Mouse (Mus musculus) lung, embryonic 16.5 days (tissue): ENCODE measurements around the gene Nbr1. TPM values are rescaled to one million over a fixed set of nuclear protein-coding genes. Genes with fewer than 3 reads are reported as not detected.
"Not testable (repeated sequence)": the region's sequence is repeated elsewhere in the genome, so short reads cannot be mapped to it uniquely, and the experiment has no call there.

ENCODE experiments used
- ATAC-seq: fragments of 200-750 bp; cut with Nextera tagmentation; 2 replicates; pipeline ENCODE4 v1.8.0; 2017; ENCODE audit warnings: low read depth, mild to moderate bottlenecking, moderate library complexity
- H3K27ac ChIP-seq: fragments of 300-500 bp; sonication (generic); 2 replicates; pipeline ENCODE4 v1.5.1; 2014; ENCODE audit warnings: mild to moderate bottlenecking, control low read depth, low read length
- H3K27me3 ChIP-seq: fragments of 300-500 bp; sonication (generic); 2 replicates; pipeline ENCODE4 v1.6.1; 2014; ENCODE audit warnings: low read depth, low read length, mixed read lengths; ENCODE audit not compliant: control insufficient read depth, insufficient read depth
- H3K36me3 ChIP-seq: fragments of 300-500 bp; sonication (generic); 2 replicates; pipeline ENCODE4 v1.6.1; 2014; ENCODE audit warnings: low read length; ENCODE audit not compliant: control insufficient read depth, insufficient read depth
- H3K4me1 ChIP-seq: fragments of 300-500 bp; sonication (generic); replicated peaks from 2 replicates; pipeline ENCODE4 v1.6.1; 2014; ENCODE audit warnings: low read length, mixed read lengths; ENCODE audit not compliant: control insufficient read depth, insufficient read depth
- H3K4me2 ChIP-seq: fragments of 300-500 bp; sonication (generic); 2 replicates; pipeline ENCODE4 v1.6.1; 2014; ENCODE audit warnings: low read depth, low read length, control low read depth
- H3K4me3 ChIP-seq: fragments of 300-500 bp; sonication (generic); 2 replicates; pipeline ENCODE4 v1.5.1; 2014; ENCODE audit warnings: mild to moderate bottlenecking, low read length, control low read depth
- H3K9ac ChIP-seq: fragments of 300-500 bp; sonication (generic); 2 replicates; pipeline ENCODE4 v1.6.1; 2014; ENCODE audit warnings: low read length, control low read depth
- H3K9me3 ChIP-seq: fragments of 300-500 bp; sonication (generic); 2 replicates; pipeline ENCODE4 v1.6.1; 2016; ENCODE audit warnings: low read length; ENCODE audit not compliant: control insufficient read depth
- WGBS: fragments of 180-500 bp; shearing (Covaris S2); extraction: QIAGEN DNeasy Blood & Tissue Kit; methylation state at CpG from one replicate; pipeline ENCODE4 v1.1.7; 2014; 5-methylcytosine and 5-hydroxymethylcytosine counted together
- polyA plus RNA-seq: library from polyadenylated mRNA; unstranded; fragments of >200 nt; fragmentation: Nextera tagmentation; extraction: Ambion mirVana; gene quantifications from 2 replicates; pipeline ENCODE4 v1.2.1, GENCODE M21; 2015

Gene Nbr1
- polyA plus RNA-seq, 1 experiment from 2014 or later: 77.7 TPM

DNA sequence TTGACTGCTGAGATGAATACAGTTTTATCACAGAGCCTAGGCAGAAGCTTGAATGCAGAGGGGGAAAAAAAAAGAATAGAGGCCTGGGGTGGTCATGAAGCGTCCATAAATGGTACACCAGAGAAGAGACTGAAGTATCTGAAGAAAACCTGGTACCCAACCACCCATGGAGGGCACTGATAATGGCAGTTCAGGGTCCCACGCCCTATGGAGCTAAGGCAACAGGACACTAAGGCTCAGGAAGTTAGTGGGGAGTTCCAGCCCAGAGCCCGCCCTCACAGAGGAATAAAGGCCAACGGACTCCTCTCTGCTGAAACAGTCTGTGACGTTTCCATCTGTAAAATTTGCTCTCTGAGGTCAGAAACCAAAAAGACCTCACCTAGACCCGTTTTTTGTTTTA lies 63.4 kb downstream of the Nbr1 start:
- WGBS: 71% methylated on average over 6 of the region's 6 CpGs
- no peak overlapping the region for H3K4me3 ChIP-seq
- ATAC-seq: no peak
- no peak overlapping the region for H3K27ac ChIP-seq
- H3K4me2 ChIP-seq: no peak overlapping the region
- H3K9ac ChIP-seq: no peak overlapping the region
- H3K27me3 ChIP-seq: no peaks in the 10 kb centered on the region
- no peaks in the 10 kb centered on the region for H3K36me3 ChIP-seq
- no peaks in the 10 kb centered on the region for H3K9me3 ChIP-seq
- H3K4me1 ChIP-seq: no peaks in the 10 kb centered on the region; the same call in 1 of the 2 replicates

DNA sequence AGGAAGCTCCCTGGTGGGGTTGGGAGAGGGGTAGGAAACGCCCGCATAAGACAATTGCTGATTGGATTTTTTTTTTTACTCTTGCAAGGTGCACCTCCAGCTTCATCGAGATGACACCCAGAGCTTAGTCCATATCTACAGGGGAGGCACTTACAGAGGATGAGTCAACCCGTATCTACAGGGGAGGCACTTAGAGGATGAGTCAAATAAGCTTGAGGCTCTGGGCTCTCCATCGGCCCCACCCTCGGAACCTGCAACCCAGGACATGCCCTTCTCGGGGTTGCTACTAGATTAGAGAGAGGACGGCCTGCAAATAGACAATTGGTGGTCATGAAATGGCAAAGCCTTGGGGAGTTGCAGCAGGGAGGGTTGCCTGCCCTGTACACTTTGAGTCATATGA lies 64.2 kb downstream of the Nbr1 start:
- Histone ChIP-seq H3K9ac (no peak overlapping the region), H3K4me1 (no peaks in the 10 kb centered on the region; the same call in 1 of the 2 replicates), H3K9me3 (no peaks in the 10 kb centered on the region), H3K4me3 (no peak overlapping the region), H3K27ac (no peak overlapping the region), H3K27me3 (no peaks in the 10 kb centered on the region), H3K4me2 (no peak overlapping the region), H3K36me3 (no peaks in the 10 kb centered on the region)
- no peak for ATAC-seq
- 84% methylated on average over 8 of the region's 8 CpGs for WGBS

DNA sequence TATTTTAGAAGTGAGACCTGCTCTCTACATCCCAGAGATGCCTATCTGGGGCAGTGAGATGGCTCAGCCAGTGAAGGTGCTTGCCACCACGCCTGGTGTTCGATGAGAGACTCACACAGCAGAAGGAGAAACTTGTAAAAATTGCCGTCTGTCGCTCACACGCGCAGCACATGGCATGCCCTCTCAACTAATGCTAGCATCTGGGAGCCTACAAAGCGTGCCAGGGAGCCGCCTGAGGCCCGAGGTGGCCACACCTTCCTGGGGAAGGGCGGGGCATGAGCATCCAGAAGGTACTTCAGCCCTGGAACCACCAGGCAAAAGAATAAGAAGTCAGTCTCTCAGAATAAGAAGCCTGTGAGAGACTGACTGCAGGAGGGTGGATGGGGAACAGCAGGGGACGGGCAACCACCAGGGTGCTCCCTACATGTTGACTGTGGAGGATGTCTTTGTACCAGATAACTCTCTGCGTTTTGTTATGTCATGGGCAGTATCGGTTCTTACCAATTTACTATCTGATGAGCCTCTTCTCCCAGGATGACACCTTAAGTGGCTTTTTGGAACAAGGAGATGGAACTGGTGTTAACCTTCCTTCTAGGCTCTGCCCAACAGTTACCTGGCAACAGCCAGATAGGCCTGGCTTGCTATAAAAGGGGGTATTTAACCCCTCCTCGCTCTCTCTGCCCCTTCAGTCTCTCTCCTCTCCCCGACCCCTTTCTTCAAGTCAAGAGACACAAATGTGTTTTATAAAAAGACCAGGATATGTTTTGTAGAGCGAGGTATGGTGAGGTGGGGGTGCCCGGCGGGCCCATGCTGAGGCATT lies 65.2 kb downstream of the Nbr1 start:
- H3K9ac ChIP-seq: no peak overlapping the region
- 0 out of 2 replicates have a peak, but pooled peaks have one; percentile 31 for ATAC-seq
- no peak overlapping the region for H3K4me3 ChIP-seq
- H3K36me3 ChIP-seq: no peaks in the 10 kb centered on the region
- no peaks in the 10 kb centered on the region for H3K9me3 ChIP-seq
- H3K27me3 ChIP-seq: no peaks in the 10 kb centered on the region
- no peak overlapping the region for H3K27ac ChIP-seq
- no peaks in the 10 kb centered on the region; the same call in 1 of the 2 replicates for H3K4me1 ChIP-seq
- 20% methylated on average over 18 of the region's 18 CpGs for WGBS
- no peak overlapping the region for H3K4me2 ChIP-seq

DNA sequence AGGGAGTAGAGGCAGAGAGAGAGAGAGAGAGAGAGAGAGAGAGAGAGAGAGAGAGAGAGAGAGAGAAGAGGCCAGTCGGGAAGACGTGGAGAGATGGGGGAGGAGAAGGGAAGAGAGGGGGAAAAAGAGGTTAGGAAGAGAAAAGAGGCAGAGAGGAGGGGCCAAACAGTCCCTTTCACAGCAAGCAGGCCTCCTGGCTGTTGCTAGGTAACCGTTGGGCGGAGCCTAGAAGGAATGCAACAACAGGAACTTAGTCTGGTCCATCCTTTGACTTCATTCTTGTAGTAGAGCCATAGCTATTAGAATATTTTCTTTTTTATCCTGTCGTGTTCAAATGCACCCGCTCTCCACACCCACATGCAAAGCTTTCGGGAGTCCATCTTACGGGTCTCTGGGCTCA lies 65.9 kb downstream of the Nbr1 start:
- Histone ChIP-seq H3K4me2 (peak overlapping the region; percentile 7; the same call in 1 of the 2 replicates), H3K4me3 (no peak overlapping the region), H3K9me3 (no peaks in the 10 kb centered on the region), H3K27me3 (no peaks in the 10 kb centered on the region), H3K36me3 (no peaks in the 10 kb centered on the region), H3K27ac (no peak overlapping the region), H3K4me1 (no peaks in the 10 kb centered on the region; the same call in 1 of the 2 replicates), H3K9ac (no peak overlapping the region)
- 12% methylated on average over 8 of the region's 8 CpGs for WGBS
- peak; percentile 70 for ATAC-seq

DNA sequence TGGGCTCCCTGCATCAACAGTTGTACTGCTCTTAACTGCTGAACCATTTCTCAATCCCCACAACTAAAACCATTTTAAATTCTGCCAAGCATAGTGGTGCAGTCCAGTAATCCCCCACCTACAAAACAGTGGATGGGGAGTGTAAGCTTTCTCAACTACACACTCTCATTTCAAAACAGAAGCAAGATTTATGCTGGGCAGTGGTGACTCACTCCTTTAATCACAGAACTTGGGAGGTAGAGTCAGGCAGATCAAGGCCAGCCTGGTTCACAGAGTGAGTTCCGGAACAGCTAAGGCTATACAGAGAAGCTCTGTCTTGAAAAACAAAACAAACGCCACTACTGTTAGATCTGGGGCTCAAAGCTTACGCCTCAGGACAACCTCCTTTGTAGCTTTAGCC lies 66.6 kb downstream of the Nbr1 start:
- Histone ChIP-seq H3K36me3 (no peaks in the 10 kb centered on the region), H3K9ac (no peak overlapping the region), H3K27ac (no peak overlapping the region), H3K9me3 (no peaks in the 10 kb centered on the region), H3K4me2 (no peak overlapping the region), H3K27me3 (no peaks in the 10 kb centered on the region), H3K4me3 (no peak overlapping the region), H3K4me1 (no peaks in the 10 kb centered on the region; the same call in 1 of the 2 replicates)
- 75% methylated on average over 3 of the region's 3 CpGs for WGBS
- ATAC-seq: no peak

DNA sequence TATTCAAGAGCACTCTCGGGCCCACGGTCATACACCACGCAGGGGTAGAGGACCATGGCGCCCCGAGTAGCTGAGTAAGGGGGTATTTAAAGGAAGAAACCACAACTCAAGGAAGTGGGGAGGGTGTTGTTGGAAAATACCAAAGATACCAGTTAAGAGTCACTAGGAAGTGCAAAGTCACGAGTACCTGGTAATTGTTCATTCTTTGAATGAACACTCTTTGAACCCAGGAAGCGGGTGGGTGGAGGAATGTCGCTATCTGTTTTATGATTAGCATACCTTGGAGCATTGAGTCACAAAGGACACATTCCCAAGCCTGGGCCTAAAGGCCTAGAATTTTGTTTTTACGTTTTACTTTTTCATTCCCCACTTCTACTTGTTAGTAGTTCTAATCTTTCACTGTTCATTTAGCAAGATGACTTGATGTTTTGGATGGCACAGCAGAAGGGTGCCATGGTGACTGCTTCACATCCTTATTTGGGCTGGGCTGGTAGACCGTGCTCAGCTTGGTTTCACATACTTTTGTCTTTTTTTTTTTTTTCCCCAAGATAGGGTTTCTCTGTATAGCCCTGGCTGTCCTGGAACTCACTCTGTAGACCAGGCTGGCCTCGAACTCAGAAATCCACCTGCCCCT lies 68.2 kb downstream of the Nbr1 start:
- not testable (repeated sequence) for ATAC-seq, H3K4me1 ChIP-seq, H3K36me3 ChIP-seq, H3K4me3 ChIP-seq, H3K27me3 ChIP-seq, H3K9me3 ChIP-seq, H3K9ac ChIP-seq, H3K27ac ChIP-seq, H3K4me2 ChIP-seq
- 72% methylated on average over 11 of the region's 11 CpGs for WGBS

DNA sequence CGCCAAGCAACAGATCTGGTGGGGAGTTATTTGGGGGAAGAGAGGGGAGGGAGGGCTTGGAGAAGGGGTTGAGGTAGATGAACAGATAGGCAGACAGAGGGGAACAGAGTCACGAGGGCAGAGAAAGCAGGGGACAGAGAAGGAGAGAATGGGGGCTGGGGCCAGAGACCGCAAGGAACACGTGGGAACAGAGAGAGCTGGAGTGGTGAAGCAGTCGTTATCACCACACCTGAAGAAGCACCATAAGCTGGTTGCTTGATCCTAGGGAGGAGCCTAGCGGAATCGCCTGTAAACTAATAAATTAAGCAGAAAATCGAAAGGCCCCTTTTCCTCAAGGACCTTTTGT lies 74.7 kb downstream of the Nbr1 start:
- peak; percentile 8 for ATAC-seq
- Histone ChIP-seq H3K36me3 (no peaks in the 10 kb centered on the region), H3K4me3 (peak overlapping the region; percentile 69), H3K27me3 (no peaks in the 10 kb centered on the region), H3K9ac (peak overlapping the region; percentile 74), H3K9me3 (no peaks in the 10 kb centered on the region), H3K27ac (peak overlapping the region; percentile 100), H3K4me1 (peaks cover 2% of the 10 kb centered on the region; the same call in 1 of the 2 replicates), H3K4me2 (peak overlapping the region; percentile 79)
- WGBS: 3% methylated on average over 8 of the region's 8 CpGs

DNA sequence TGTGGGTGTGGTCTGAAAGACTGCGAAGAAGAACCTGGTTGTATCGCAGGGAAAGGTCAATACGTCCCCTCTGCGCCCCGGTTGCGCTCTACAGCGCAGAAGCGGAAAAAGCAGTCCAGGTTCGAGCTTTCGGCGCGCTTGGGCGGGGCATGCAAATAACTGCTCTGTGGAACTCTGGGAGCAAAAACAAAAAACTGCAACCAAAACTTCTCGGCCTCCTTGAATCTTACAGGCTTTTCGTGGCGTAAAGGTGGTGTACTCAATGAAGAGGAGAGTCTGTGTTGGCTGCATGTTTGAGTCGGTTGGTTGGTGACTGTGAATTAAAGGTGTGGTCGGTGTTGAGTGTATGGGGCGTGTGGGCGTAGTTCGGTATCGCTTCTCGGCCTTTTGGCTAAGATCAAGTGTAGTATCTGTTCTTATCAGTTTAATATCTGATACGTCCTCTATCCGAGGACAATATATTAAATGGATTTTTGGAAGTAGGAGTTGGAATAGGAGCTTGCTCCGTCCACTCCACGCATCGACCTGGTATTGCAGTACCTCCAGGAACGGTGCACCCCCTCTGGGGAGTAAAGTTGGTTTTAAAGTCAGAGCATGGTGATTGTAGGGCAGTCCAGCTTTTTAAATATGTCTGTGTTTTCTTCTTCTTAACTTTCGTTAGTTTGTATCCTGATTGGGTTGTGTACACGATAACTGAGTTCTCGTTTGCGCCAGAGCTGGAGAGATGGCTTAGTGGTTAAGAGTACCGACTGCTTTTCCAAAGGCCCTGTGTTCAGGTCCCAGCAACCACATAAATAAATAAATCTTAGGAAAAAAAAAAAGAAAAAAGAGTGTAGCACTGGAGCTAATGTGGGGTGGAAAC lies 75.3 kb downstream of the Nbr1 start, which contains the start of gene Rdm1:
TSS of gene Rdm1 (plus strand) at position 201 of the 862 bp plus-strand sequence.
- H3K4me1 ChIP-seq: peaks cover 2% of the 10 kb centered on the region; the same call in 1 of the 2 replicates
- no peaks in the 10 kb centered on the region for H3K9me3 ChIP-seq
- peak within 1 kb of the TSS; percentile 83 for H3K9ac ChIP-seq
- WGBS: under 1% methylated on average over 32 of the region's 34 CpGs
- peak within 1 kb of the TSS; percentile 100 for H3K27ac ChIP-seq
- no peaks in the 10 kb centered on the region for H3K27me3 ChIP-seq
- H3K4me3 ChIP-seq: peak within 1 kb of the TSS; percentile 69
- H3K36me3 ChIP-seq: no peaks in the 10 kb centered on the region
- peak within 1 kb of the TSS; percentile 79 for H3K4me2 ChIP-seq
- ATAC-seq: peak; percentile 93
